Mouse (Mus musculus) ES-Bruce4 (cell line): ENCODE data around the gene Adam15.

Source experiments
- CTCF ChIP-seq: IDR thresholded peaks from one replicate; pipeline ENCODE4 v1.8.1; 2011; ENCODE audit warnings: low read depth, low read length
- EP300 ChIP-seq: IDR thresholded peaks from 2 replicates; pipeline ENCODE4 v1.6.1; 2011; ENCODE audit warnings: low read depth, low read length; ENCODE audit not compliant: insufficient read depth
- POLR2A ChIP-seq: IDR thresholded peaks from one replicate; pipeline ENCODE4 v1.8.1; 2011; ENCODE audit warnings: low read length; ENCODE audit not compliant: insufficient read depth

GRCm38 (mm10) chr3:89367338-89367737 lies 17.5 kb upstream of the Adam15 start:
- TF ChIP-seq CTCF = no peak
- TF ChIP-seq POLR2A = no peak
- TF ChIP-seq EP300 = no peak
